Mouse (Mus musculus) forelimb bud, embryonic 11.5 days (tissue): Measurements from ENCODE around the gene Zfp800.

ENCODE experiments used
- DNase-seq: peaks from one replicate; pipeline ENCODE4 v3.0.0-alpha.2; 2012; ENCODE audit warnings: low read depth, low spot score

Zfp800 gene

GRCm38 (mm10) chr6:28397681-28398203, at the start of gene Zfp800:
TSS of gene Zfp800 (minus strand) at chr6:28398005.
- peak; percentile 44 for DNase-seq

- DNase-seq = no peak
Measured at GRCm38 (mm10) chr6:28431538-28431855, 33.7 kb upstream of the Zfp800 start.

GRCm38 (mm10) chr6:28430795-28431537, 33.2 kb upstream of the Zfp800 start:
- no peak for DNase-seq

GRCm38 (mm10) chr6:28429870-28430269, 32.1 kb upstream of the Zfp800 start:
- DNase-seq = no peak

- DNase-seq = no peak
Measured at GRCm38 (mm10) chr6:28428290-28428689, 30.5 kb upstream of the Zfp800 start, which contains the start of gene Gcc1. TSS of gene Gcc1 (minus strand) at chr6:28428390.

GRCm38 (mm10) chr6:28427096-28427839, 29.5 kb upstream of the Zfp800 start, which contains the start of gene Fscn3:
TSS of gene Fscn3 (plus strand) at chr6:28427789.
- no peak for DNase-seq

- no peak for DNase-seq
Measured at GRCm38 (mm10) chr6:28425019-28425418, 27.2 kb upstream of the Zfp800 start.

GRCm38 (mm10) chr6:28423767-28424695, 26.2 kb upstream of the Zfp800 start:
- peak; percentile 9 for DNase-seq

GRCm38 (mm10) chr6:28423313-28423712, 25.5 kb upstream of the Zfp800 start, which contains the start of gene Arf5:
TSS of gene Arf5 (plus strand) at chr6:28423560.
- peak; percentile 67 for DNase-seq

- no peak for DNase-seq
Measured at GRCm38 (mm10) chr6:28422651-28423290, 25.0 kb upstream of the Zfp800 start.

- peak; percentile 90 for DNase-seq
Measured at GRCm38 (mm10) chr6:28421469-28422000, 23.7 kb upstream of the Zfp800 start.

GRCm38 (mm10) chr6:28420865-28421264, 23.1 kb upstream of the Zfp800 start:
- DNase-seq = no peak

GRCm38 (mm10) chr6:28420361-28420760, 22.6 kb upstream of the Zfp800 start:
- no peak for DNase-seq

GRCm38 (mm10) chr6:28419673-28420072, 21.9 kb upstream of the Zfp800 start:
- DNase-seq = no peak

GRCm38 (mm10) chr6:28418449-28418848, 20.6 kb upstream of the Zfp800 start:
- no peak for DNase-seq

- no peak for DNase-seq
Measured at GRCm38 (mm10) chr6:28416981-28417380, 19.2 kb upstream of the Zfp800 start.

GRCm38 (mm10) chr6:28411236-28411635, 13.4 kb upstream of the Zfp800 start:
- DNase-seq = no peak

- DNase-seq = no peak
Measured at GRCm38 (mm10) chr6:28410053-28410452, 12.2 kb upstream of the Zfp800 start.

GRCm38 (mm10) chr6:28399791-28400190, 2.0 kb upstream of the Zfp800 start:
- DNase-seq = no peak

- no peak for DNase-seq
Measured at GRCm38 (mm10) chr6:28398726-28399125, 921 bp upstream of the Zfp800 start.
